In the genomic region with DNA sequence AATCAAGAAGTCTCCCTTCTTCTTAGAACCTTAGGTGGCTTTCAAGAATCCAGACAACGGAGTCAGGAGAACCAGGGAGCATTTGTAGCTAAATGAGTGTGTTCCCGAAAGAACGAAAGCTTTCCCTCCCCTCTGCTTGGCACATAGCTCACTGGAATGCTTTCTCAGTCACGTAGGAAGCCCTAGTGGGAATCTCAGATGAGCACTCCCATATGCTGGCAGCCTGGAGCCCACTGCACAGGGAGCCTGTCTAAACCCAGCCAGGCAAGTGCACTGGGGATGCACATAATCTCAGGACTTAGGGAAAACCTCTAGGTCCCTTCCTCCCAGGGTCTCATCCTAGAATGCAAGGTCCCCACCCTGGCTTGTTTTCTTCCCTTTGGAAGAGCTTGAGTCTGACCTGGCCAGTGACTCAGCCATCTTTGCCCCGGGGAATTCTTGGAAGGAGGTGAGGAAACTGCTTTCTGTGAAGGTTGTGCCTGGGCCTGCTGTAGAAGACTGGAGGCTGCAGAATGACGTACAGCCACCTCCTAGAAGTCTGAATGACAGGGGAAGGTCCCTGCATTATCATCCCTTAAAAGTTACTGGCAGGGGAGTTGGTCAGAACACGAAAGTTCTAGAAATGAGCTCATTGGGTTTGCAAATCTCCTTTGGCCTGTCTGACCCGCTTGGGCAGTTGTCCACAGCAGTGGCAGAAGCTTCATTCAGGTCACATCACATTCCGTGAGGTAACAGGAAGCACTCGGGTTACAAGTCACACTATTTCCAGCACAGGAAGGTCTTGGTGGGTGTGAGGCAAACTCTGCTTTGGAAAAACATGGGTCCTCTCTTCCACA, we compare ENCODE assay signal across 9 mouse cellular contexts. TPM values are rescaled to one million over a fixed set of nuclear protein-coding genes. Genes with fewer than 3 reads are reported as not detected.
DNase-seq lines count a peak whose midpoint lies in the region; ATAC-seq and TF ChIP-seq lines count a peak whose summit lies in the region.
"Had no signal": no experiment of that assay in that cellular context is flagged by ENCODE, and none has a peak within 500 bp of the region (broad histone marks: within the 10 kb centered on the region; RNA-seq: fewer than 3 reads in every experiment).

No protein-coding gene starts in this region.

- peak; percentile 52; the same call in 1 of the 2 replicates for ATAC-seq in lung, embryonic 14.5 days (ENCODE audit: insufficient read depth)
- ATAC-seq in heart, embryonic 14.5 days (ENCODE audit: insufficient number of reproducible peaks, insufficient read depth, low FRiP score, low read depth) = no peak
- ATAC-seq in kidney, embryonic 16.5 days (ENCODE audit: low FRiP score, low TSS enrichment) = no peak

- H3K9ac ChIP-seq in lung, embryonic 14.5 days = no peak overlapping the region
- H3K9ac ChIP-seq in heart, embryonic 14.5 days (ENCODE audit: low read length) = no peak overlapping the region
- no peak overlapping the region for H3K9ac ChIP-seq in kidney, embryonic 16.5 days (replicated peaks; ENCODE audit: low read length)
- H3K9ac ChIP-seq: heart, embryonic 13.5 days had no signal

- H3K4me3 ChIP-seq in lung, embryonic 14.5 days (ENCODE audit: low read depth, low read length) = no peak overlapping the region
- H3K4me3 ChIP-seq in lung, adult 2 months (replicated peaks; ENCODE audit: extremely low read depth, low read depth, low read length) = no peak overlapping the region
- no peak overlapping the region for H3K4me3 ChIP-seq in heart, embryonic 14.5 days (ENCODE audit: control insufficient read depth in 1 of 2, insufficient read depth in 1 of 2, low read depth in 1 of 2, low read length in 2 of 2)
- H3K4me3 ChIP-seq in kidney, embryonic 16.5 days (ENCODE audit: low read length) = no peak overlapping the region
- H3K4me3 ChIP-seq in hindbrain, embryonic 10.5 days = no peak overlapping the region
- H3K4me3 ChIP-seq: heart, embryonic 13.5 days had no signal

- no peaks in the 10 kb centered on the region for H3K27me3 ChIP-seq in lung, embryonic 14.5 days (ENCODE audit: insufficient read depth, low read length)
- H3K27me3 ChIP-seq in heart, embryonic 14.5 days (ENCODE audit: control insufficient read depth, insufficient read depth, low read length) = no peaks in the 10 kb centered on the region
- H3K27me3 ChIP-seq in kidney, embryonic 16.5 days (ENCODE audit: insufficient read depth, low read length) = no peaks in the 10 kb centered on the region
- no peaks in the 10 kb centered on the region for H3K27me3 ChIP-seq in hindbrain, embryonic 10.5 days (ENCODE audit: insufficient read depth, poor library complexity, severe bottlenecking)
- H3K27me3 ChIP-seq: heart, embryonic 13.5 days had no signal

- H3K36me3 ChIP-seq in lung, embryonic 14.5 days (ENCODE audit: insufficient read depth) = no peaks in the 10 kb centered on the region
- no peaks in the 10 kb centered on the region for H3K36me3 ChIP-seq in heart, embryonic 14.5 days (ENCODE audit: control insufficient read depth, insufficient read depth, low read length)
- H3K36me3 ChIP-seq in kidney, embryonic 16.5 days (ENCODE audit: insufficient read depth, low read length) = no peaks in the 10 kb centered on the region
- H3K36me3 ChIP-seq in hindbrain, embryonic 10.5 days = no peaks in the 10 kb centered on the region
- H3K36me3 ChIP-seq: heart, embryonic 13.5 days had no signal

- no peak overlapping the region for H3K4me2 ChIP-seq in lung, embryonic 14.5 days
- no peak overlapping the region for H3K4me2 ChIP-seq in heart, embryonic 14.5 days (ENCODE audit: low read length)
- H3K4me2 ChIP-seq in kidney, embryonic 16.5 days (replicated peaks; ENCODE audit: low read depth, low read length) = no peak overlapping the region
- H3K4me2 ChIP-seq: heart, embryonic 13.5 days had no signal

- DNase-seq in adrenal gland, postnatal 14 days = peak; percentile 34
- DNase-seq in adrenal gland, adult 18-20 months (ENCODE audit: low spot score in 2 of 2) = no peak
- DNase-seq in lung, embryonic 14.5 days = peak; percentile 15
- DNase-seq in lung, adult 2 months = no peak
- peak; percentile 58 for DNase-seq in right cerebral cortex, postnatal 25 days
- no peak for DNase-seq in hindbrain, embryonic 10.5 days (ENCODE audit: low spot score)

- 50% methylated on average over 10 of the region's 10 CpGs for WGBS in lung, embryonic 14.5 days
- WGBS in lung, adult 2 months = 45% methylated on average over 10 of the region's 10 CpGs
- WGBS in heart, embryonic 14.5 days = 53% methylated on average over 10 of the region's 10 CpGs
- 51% methylated on average over 10 of the region's 10 CpGs for whole genome bisulfite sequencing in kidney, embryonic 16.5 days
- 75% methylated on average over 10 of the region's 10 CpGs for WGBS in hindbrain, embryonic 10.5 days

- TF ChIP-seq CTCF in lung, embryonic 14.5 days (IDR thresholded peaks at IDR 0.05; ENCODE audit: low read depth) = no peak
- no peak for TF ChIP-seq CTCF in lung, adult 2 months (IDR thresholded peaks at IDR 0.05; ENCODE audit: insufficient read depth, low read length)

- no peaks in the 10 kb centered on the region; the same call in 1 of the 2 replicates for H3K9me3 ChIP-seq in lung, embryonic 14.5 days (ENCODE audit: low read depth, low read length)
- H3K9me3 ChIP-seq in heart, embryonic 14.5 days (ENCODE audit: control insufficient read depth, low read length) = peaks cover 5% of the 10 kb centered on the region; the same call in 1 of the 2 replicates
- H3K9me3 ChIP-seq in kidney, embryonic 16.5 days (ENCODE audit: low read length) = 0 out of 2 replicates have a peak, but pooled peaks cover 3% of the 10 kb centered on the region
- H3K9me3 ChIP-seq in hindbrain, embryonic 10.5 days = peaks cover 14% of the 10 kb centered on the region; the same call in 1 of the 2 replicates

- no peaks in the 10 kb centered on the region for H3K4me1 ChIP-seq in lung, embryonic 14.5 days (ENCODE audit: insufficient read depth)
- no peaks in the 10 kb centered on the region for H3K4me1 ChIP-seq in lung, adult 2 months (ENCODE audit: control insufficient read depth, insufficient read depth, low read length)
- peaks cover 9 to 11% of the 10 kb centered on the region in 2 experiments; a peak in 3 of 4 replicates for H3K4me1 ChIP-seq in heart, embryonic 14.5 days (ENCODE audit: control insufficient read depth in 2 of 2, insufficient read depth in 2 of 2, low read length in 2 of 2)
- H3K4me1 ChIP-seq in kidney, embryonic 16.5 days (ENCODE audit: insufficient read depth, low read length) = peaks cover 12% of the 10 kb centered on the region; the same call in 1 of the 2 replicates
- H3K4me1 ChIP-seq in hindbrain, embryonic 10.5 days (replicated peaks) = peaks cover 12% of the 10 kb centered on the region

- H3K27ac ChIP-seq in lung, embryonic 14.5 days (ENCODE audit: low read depth) = no peak overlapping the region
- H3K27ac ChIP-seq in heart, embryonic 14.5 days (replicated peaks in 1 of 2; ENCODE audit: control insufficient read depth in 1 of 2, insufficient read depth in 1 of 2, low read depth in 2 of 2, low read length in 2 of 2) = peak overlapping the region; percentile 24 to 31; a peak in 2 of 4 replicates
- H3K27ac ChIP-seq in kidney, embryonic 16.5 days (ENCODE audit: low read length) = no peak overlapping the region
- no peak overlapping the region for H3K27ac ChIP-seq in hindbrain, embryonic 10.5 days
- H3K27ac ChIP-seq: heart, embryonic 13.5 days had no signal

- no peak for TF ChIP-seq POLR2A in lung, adult 2 months (IDR thresholded peaks at IDR 0.05; ENCODE audit: borderline replicate concordance, extremely low read depth, low read depth, low read length)

RNA-seq across cellular contexts. Expression of a gene that starts 18.2 kb away (rescaled TPM):
- total RNA-seq in adrenal gland, postnatal 14 days (2021) = 9.3 and 10.0 TPM in 2 replicates
- 1 to 10 TPM in 1 of 2 experiments, under 1 TPM in 1; 0.45 to 1.3 TPM for total RNA-seq in adrenal gland, adult 18-20 months (2021)
- 43.7 and 46.8 TPM in 2 replicates for polyA plus RNA-seq in lung, embryonic 14.5 days (2014; fragmentation: Nextera tagmentation; extraction: Ambion mirVana)
- 1.9 and 3.7 TPM in 2 replicates for polyA plus RNA-seq in lung, adult 2 months (2012; rRNA removed)
- 28.7 and 30.9 TPM in 2 replicates for polyA plus RNA-seq in heart, embryonic 14.5 days (2014; fragmentation: Nextera tagmentation; extraction: Ambion mirVana)
- polyA plus RNA-seq in kidney, embryonic 16.5 days (2015; fragmentation: Nextera tagmentation; extraction: Ambion mirVana) = 50.8 and 52.3 TPM in 2 replicates
- 41.6 and 59.7 TPM in 2 replicates for polyA plus RNA-seq in hindbrain, embryonic 10.5 days (2016; fragmentation: Nextera tagmentation; extraction: Ambion mirVana)

Comparison
In these comparisons a context has a peak if more than half of its experiments do, and no peak if none do; other contexts are left out.
1. DNase-seq: peak in adrenal gland, postnatal 14 days (single experiment), lung, embryonic 14.5 days (single experiment) and right cerebral cortex, postnatal 25 days (single experiment); none in adrenal gland, adult 18-20 months (0 of 2), lung, adult 2 months (single experiment) and hindbrain, embryonic 10.5 days (single experiment).
2. H3K27ac ChIP-seq: peak in heart, embryonic 14.5 days (2 of 2); none in lung, embryonic 14.5 days (single experiment), kidney, embryonic 16.5 days (single experiment) and hindbrain, embryonic 10.5 days (single experiment).